Mouse (Mus musculus) liver, embryonic 11.5 days (tissue): ENCODE results near the gene Cnr2. TPM values are rescaled to one million over a fixed set of nuclear protein-coding genes. Genes with fewer than 3 reads are reported as not detected.
A peak's percentile ranks its signal among the peaks of the same experiment; 100 is the strongest.

Source experiments
- ATAC-seq: fragments of 200-750 bp; cut with Nextera tagmentation; replicated peaks from 2 replicates; pipeline ENCODE4 v1.8.0; 2017; ENCODE audit warnings: moderate number of reproducible peaks, mild to moderate bottlenecking, moderate TSS enrichment, moderate library complexity; ENCODE audit not compliant: low FRiP score
- DNase-seq: peaks from one replicate; pipeline ENCODE4 v3.0.0-alpha.2; 2017; ENCODE audit warnings: low spot score
- H3K27ac ChIP-seq: fragments of 300-500 bp; sonication (generic); 2 replicates; pipeline ENCODE4 v1.5.1; 2014; ENCODE audit warnings: mild to moderate bottlenecking, low read depth, low read length, control low read depth
- H3K27me3 ChIP-seq: fragments of 300-500 bp; sonication (generic); replicated peaks from 2 replicates; pipeline ENCODE4 v1.6.1; 2014; ENCODE audit warnings: low read length, mixed read lengths; ENCODE audit not compliant: control insufficient read depth, insufficient read depth
- H3K36me3 ChIP-seq: fragments of 300-500 bp; sonication (generic); 2 replicates; pipeline ENCODE4 v1.6.1; 2014; ENCODE audit warnings: mild to moderate bottlenecking, low read length, moderate library complexity, mixed read lengths; ENCODE audit not compliant: control insufficient read depth, insufficient read depth
- H3K4me1 ChIP-seq: fragments of 300-500 bp; sonication (generic); replicated peaks from 2 replicates; pipeline ENCODE4 v1.6.1; 2014; ENCODE audit warnings: low read length, mixed read lengths; ENCODE audit not compliant: control insufficient read depth, insufficient read depth
- H3K4me2 ChIP-seq: fragments of 300-500 bp; sonication (generic); 2 replicates; pipeline ENCODE4 v1.6.1; 2014; ENCODE audit warnings: mild to moderate bottlenecking, control low read depth, moderate library complexity
- H3K4me3 ChIP-seq: fragments of 300-500 bp; sonication (generic); 2 replicates; pipeline ENCODE4 v1.5.1; 2014; ENCODE audit warnings: low read depth, low read length, control low read depth
- H3K9ac ChIP-seq: fragments of 300-500 bp; sonication (generic); 2 replicates; pipeline ENCODE4 v1.6.1; 2014; ENCODE audit warnings: low read depth, low read length, control low read depth
- H3K9me3 ChIP-seq: fragments of 300-500 bp; sonication (generic); 2 replicates; pipeline ENCODE4 v1.6.1; 2016; ENCODE audit warnings: low read length, inconsistent platforms, mixed read lengths; ENCODE audit not compliant: control insufficient read depth
- WGBS: fragments of 180-500 bp; shearing (Covaris S2); extraction: QIAGEN DNeasy Blood & Tissue Kit; methylation state at CpG from one replicate; pipeline ENCODE4 v1.1.7; 2014; 5-methylcytosine and 5-hydroxymethylcytosine counted together
- polyA plus RNA-seq: library from polyadenylated mRNA; unstranded; fragments of >200 nt; fragmentation: Nextera tagmentation; extraction: Ambion mirVana; gene quantifications from 2 replicates; pipeline ENCODE4 v1.2.1, GENCODE M21; 2014

The Cnr2 gene
- polyA plus RNA-seq, 1 experiment from 2014 or later = 6.3 TPM

DNA sequence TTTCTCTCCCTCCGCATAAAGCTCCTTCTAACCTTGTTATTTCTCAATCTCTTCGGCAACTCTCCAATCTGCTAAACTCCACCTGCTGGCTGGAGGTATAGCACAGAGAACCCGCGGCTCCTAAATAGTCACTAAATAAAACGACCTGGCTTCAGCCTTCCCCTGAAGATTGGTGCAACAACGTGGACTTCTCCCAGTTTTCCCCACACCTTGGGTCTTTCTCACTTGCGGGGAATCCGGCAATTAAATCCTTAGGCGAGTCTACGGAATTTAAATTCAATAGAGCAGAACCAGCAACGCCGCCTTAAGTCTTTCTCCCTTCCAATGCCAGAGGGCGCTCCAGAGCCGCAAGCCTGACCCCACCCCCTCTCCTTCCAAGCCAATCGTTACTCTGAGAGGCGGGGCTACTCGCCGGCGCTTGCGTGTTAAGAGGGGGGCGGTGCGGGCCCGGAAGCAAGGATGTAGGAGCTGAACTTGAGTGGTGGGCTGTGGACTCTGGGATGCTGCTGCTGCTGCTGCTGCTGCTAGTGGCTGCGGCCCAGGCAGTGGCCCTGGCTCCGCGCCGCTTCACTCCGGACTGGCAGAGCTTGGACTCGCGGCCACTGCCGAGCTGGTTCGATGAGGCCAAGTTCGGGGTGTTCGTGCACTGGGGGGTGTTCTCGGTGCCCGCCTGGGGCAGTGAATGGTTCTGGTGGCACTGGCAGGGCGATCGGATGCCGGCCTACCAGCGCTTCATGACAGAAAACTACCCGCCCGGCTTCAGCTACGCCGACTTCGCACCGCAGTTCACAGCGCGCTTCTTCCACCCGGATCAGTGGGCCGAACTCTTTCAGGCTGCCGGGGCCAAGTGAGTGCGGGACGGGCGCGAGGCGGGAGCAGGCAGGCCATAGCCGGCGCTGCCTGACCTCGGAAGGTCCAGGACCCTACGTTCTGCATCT lies 25.4 kb downstream of the Cnr2 start, which contains the start of gene Fuca1:
Gene Fuca1, plus strand, starts transcription at position 432 of the 938 bp plus-strand sequence.
- peak; percentile 88 for ATAC-seq
- Histone ChIP-seq H3K36me3 (peaks cover 3% of the 10 kb centered on the region; the same call in 1 of the 2 replicates), H3K27me3 (no peaks in the 10 kb centered on the region), H3K4me2 (peak within 1 kb of the TSS; percentile 98), H3K4me1 (peaks cover 10% of the 10 kb centered on the region), H3K9ac (peak within 1 kb of the TSS; percentile 74), H3K9me3 (no peaks in the 10 kb centered on the region), H3K4me3 (peak within 1 kb of the TSS; percentile 83), H3K27ac (peak within 1 kb of the TSS; percentile 57; the same call in 1 of the 2 replicates)
- peak; percentile 95 for DNase-seq
- WGBS = 2% methylated on average over 60 of the region's 60 CpGs

DNA sequence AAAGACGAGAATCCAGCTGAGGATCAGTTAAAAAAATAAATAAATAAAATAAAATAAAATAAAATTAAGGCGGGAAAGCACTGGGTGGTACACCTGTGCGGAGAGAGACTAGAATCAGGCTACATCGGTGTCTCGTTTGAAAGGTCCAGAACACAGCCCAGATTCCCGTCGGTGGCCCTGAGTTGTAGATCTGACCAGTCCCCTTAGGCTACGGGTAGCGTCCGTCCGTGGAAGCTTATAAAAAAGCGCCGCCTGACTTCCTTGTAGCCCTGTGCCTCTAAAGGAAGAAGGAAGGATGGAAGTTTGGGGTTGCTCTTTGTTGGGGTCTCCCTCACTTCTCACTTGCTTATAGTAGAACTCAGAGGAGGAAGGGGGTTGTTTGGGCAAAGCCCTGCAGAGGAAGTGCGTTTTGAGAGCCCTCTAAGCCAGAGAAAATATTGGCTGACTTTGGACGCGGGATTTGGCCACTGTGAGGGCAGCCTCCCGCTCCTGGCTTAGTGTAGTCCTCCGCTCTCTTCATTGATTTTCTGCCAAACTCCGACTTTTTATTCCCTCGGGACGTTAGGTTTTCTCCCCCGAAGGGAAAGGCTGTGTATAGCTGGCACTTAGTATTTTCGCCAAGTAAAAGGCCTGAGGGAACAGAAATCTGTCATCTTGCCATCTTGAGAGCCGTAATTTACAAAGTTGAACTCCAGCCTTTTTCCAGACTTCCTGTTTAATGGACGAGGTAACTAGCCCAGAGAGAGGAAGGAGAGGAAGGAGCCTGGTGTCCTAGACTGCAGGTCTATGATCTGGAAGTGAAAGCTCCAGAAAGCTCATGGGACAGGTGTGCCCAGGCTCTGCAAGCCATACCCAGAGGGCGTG lies 26.3 kb downstream of the Cnr2 start:
- DNase-seq (no peak), ATAC-seq (peak; percentile 22; the same call in 1 of the 2 replicates)
- Histone ChIP-seq H3K4me3 (peak overlapping the region; percentile 83), H3K27me3 (no peaks in the 10 kb centered on the region), H3K4me1 (peaks cover 12% of the 10 kb centered on the region), H3K9ac (peak overlapping the region; percentile 74), H3K9me3 (no peaks in the 10 kb centered on the region), H3K36me3 (peaks cover 3% of the 10 kb centered on the region; the same call in 1 of the 2 replicates), H3K4me2 (peak overlapping the region; percentile 98), H3K27ac (peak overlapping the region; percentile 57; the same call in 1 of the 2 replicates)
- WGBS = 11% methylated on average over 26 of the region's 26 CpGs

DNA sequence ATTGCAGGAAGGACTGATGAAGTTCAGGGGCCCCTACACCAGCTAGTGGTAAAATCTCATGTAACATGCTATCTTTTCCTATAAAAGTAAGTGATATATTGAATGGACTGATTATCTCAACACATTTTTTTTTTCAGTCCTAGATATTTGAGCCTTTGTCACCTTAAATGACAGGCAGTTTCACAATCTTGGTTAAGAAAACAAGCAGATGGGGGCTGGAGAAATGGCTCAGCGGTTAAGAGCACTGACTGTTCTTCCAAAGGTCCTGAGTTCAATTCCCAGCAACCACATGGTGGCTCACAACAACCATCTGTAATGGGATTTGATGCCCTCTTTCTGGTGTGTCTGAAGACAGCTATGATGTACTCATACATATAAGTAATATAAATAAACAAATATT lies 27.0 kb downstream of the Cnr2 start:
- DNase-seq (no peak), ATAC-seq (no peak)
- Histone ChIP-seq H3K27ac (no peak overlapping the region), H3K9ac (no peak overlapping the region; the same call in 1 of the 2 replicates), H3K4me2 (peak overlapping the region; percentile 98), H3K4me1 (peaks cover 14% of the 10 kb centered on the region), H3K36me3 (peaks cover 3% of the 10 kb centered on the region; the same call in 1 of the 2 replicates), H3K9me3 (no peaks in the 10 kb centered on the region), H3K4me3 (no peak overlapping the region; the same call in 1 of the 2 replicates), H3K27me3 (no peaks in the 10 kb centered on the region)
- WGBS = 72% methylated on average over 1 of the region's 1 CpGs

DNA sequence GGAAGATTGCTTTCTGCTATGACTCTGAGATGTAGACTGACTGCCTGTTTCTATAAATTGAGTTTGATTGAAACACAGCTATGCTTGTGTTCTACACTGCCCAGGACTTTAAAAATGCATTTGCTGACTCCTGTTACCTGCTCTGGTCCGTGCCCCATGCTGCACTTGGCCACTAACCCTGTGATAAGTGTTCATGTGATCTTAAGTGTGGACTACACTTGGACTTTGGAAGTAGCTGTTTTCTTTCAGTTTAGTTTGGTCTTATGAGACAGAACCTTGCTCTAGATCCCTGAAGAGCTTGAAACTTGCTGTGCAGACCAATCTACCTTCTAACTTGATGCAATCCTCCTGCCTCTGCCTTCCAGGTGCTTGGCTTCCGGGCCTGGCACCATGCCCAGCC lies 29.2 kb downstream of the Cnr2 start:
- WGBS = 82% methylated on average over 2 of the region's 2 CpGs
- DNase-seq = no peak
- no peaks in the 10 kb centered on the region for H3K27me3 ChIP-seq
- no peak overlapping the region for H3K4me3 ChIP-seq
- peaks cover 3% of the 10 kb centered on the region; the same call in 1 of the 2 replicates for H3K36me3 ChIP-seq
- H3K27ac ChIP-seq = no peak overlapping the region
- peaks cover 14% of the 10 kb centered on the region for H3K4me1 ChIP-seq
- no peak overlapping the region for H3K9ac ChIP-seq
- ATAC-seq = no peak
- no peak overlapping the region for H3K4me2 ChIP-seq
- no peaks in the 10 kb centered on the region for H3K9me3 ChIP-seq

DNA sequence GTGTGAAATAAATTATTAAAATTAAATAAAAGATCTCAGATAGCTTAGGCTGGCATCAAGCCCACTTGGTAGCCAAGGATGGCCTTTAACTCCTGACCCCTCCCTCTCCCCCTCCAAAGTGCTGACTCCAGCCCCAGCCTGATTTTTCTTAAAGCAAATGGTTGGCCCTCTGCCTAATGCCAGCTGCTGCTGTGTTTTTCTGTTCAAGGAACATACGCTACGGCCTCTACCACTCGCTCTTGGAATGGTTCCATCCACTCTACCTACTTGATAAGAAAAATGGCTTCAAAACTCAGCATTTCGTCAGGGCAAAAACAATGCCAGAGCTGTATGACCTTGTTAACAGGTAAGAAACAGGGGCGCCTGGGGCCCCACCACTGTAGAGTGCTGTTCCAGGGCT lies 30.1 kb downstream of the Cnr2 start:
- ATAC-seq (no peak), DNase-seq (no peak)
- Histone ChIP-seq H3K4me1 (peaks cover 12% of the 10 kb centered on the region), H3K4me2 (no peak overlapping the region), H3K36me3 (no peaks in the 10 kb centered on the region; the same call in 1 of the 2 replicates), H3K27me3 (no peaks in the 10 kb centered on the region), H3K27ac (no peak overlapping the region), H3K9me3 (no peaks in the 10 kb centered on the region), H3K4me3 (no peak overlapping the region), H3K9ac (no peak overlapping the region)
- 85% methylated on average over 5 of the region's 5 CpGs for WGBS

DNA sequence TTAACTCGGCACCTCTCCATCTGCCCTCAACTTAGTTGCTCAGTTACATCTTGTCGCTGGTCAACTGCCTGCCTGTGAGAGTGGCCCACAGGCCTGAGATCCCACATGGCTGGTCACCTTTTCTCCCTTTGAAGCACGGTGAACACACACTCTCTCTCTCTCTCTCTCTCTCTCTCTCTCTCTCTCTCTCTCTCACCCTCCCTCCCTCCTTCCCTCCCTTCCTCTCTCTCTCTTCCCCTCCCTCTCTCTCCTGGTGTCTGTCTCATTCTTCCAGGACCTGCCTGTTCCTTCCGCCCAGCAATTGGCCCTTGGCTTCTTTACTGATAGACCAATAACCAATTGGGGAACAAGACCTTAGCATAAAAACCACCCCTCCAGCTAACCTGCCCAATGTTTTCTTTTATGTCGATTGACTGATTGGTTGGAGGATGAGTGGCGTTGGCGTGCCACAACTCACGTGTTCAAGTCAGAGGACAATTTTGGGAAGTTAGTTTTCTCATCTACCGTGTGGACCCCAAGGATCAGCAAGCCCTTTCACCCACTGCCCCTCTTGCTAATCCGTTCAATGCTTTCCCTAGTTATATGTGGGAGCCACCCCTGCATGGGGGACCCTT lies 31.1 kb downstream of the Cnr2 start:
- ATAC-seq (no peak), DNase-seq (no peak)
- Histone ChIP-seq H3K4me2 (no peak overlapping the region), H3K27ac (no peak overlapping the region), H3K4me3 (no peak overlapping the region), H3K9me3 (no peaks in the 10 kb centered on the region), H3K36me3 (no peaks in the 10 kb centered on the region; the same call in 1 of the 2 replicates), H3K9ac (no peak overlapping the region), H3K27me3 (no peaks in the 10 kb centered on the region), H3K4me1 (peaks cover 12% of the 10 kb centered on the region)
- WGBS = 73% methylated on average over 10 of the region's 10 CpGs

DNA sequence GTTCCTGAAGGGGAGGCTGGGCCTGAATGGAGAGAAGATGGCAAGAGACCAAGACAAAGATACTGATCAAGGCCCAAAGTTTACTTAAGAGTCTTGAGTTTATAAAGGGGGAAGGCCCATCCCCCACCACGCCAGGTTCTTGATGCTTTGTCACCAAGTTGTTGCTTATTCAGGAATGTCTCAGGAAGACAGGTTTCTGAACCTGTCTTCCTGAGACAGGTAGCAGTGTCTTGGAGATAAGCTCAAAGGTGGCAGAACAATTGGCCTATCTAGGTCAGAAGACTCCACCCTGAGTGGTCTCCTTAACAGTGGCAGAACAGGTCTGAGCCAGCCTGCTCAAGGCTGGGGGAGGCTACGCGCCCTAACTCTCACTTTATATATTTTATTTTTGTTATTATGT lies 31.7 kb downstream of the Cnr2 start:
- ATAC-seq (no peak), DNase-seq (no peak)
- Histone ChIP-seq H3K36me3 (no peaks in the 10 kb centered on the region; the same call in 1 of the 2 replicates), H3K27ac (no peak overlapping the region), H3K9me3 (no peaks in the 10 kb centered on the region), H3K4me2 (no peak overlapping the region), H3K4me1 (peaks cover 7% of the 10 kb centered on the region), H3K9ac (no peak overlapping the region), H3K4me3 (no peak overlapping the region), H3K27me3 (no peaks in the 10 kb centered on the region)
- WGBS = 94% methylated on average over 3 of the region's 3 CpGs

DNA sequence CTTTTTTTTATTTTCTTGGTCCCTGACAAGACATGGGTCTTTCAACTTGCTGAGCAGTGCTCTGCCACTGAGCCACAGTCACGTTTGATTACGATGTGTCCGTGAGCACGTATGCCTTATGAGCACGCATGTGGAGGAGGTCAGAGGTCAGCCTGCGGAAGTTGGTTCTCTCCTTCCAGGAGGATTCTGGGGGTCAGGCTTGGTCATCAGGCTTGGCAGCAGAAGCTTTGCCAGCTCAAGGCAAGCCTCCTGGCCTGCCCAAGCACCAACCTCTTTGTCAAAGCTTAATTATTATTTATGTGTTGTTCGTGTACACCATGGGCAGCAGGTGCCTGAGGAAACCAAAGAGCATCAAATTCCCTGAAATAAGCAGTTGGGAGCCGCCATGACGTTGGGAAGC lies 33.2 kb downstream of the Cnr2 start:
- no peak for DNase-seq
- Histone ChIP-seq H3K9ac (no peak overlapping the region), H3K27ac (no peak overlapping the region), H3K36me3 (no peaks in the 10 kb centered on the region; the same call in 1 of the 2 replicates), H3K4me2 (no peak overlapping the region), H3K9me3 (no peaks in the 10 kb centered on the region), H3K4me1 (peaks cover 5% of the 10 kb centered on the region; the same call in 1 of the 2 replicates), H3K4me3 (no peak overlapping the region), H3K27me3 (no peaks in the 10 kb centered on the region)
- WGBS = 90% methylated on average over 9 of the region's 9 CpGs
- no peak for ATAC-seq
